Mouse (Mus musculus) Muller cell, postnatal 12 days (primary cell): ENCODE results near the gene Pawr.
A peak's percentile ranks its signal among the peaks of the same experiment; 100 is the strongest.
"Not testable (repeated sequence)": the region's sequence is repeated elsewhere in the genome, so short reads cannot be mapped to it uniquely, and the experiment has no call there.

ENCODE experiments used
- DNase-seq: peaks from one replicate; pipeline ENCODE4 v3.0.0-alpha.2; 2015; ENCODE audit errors: inconsistent ontology term

Gene Pawr

GRCm38 (mm10) chr10:108314396-108314795 lies 17.5 kb upstream of the Pawr start:
- DNase-seq, result no peak

- DNase-seq, result no peak
Observed at GRCm38 (mm10) chr10:108315236-108315635, 16.7 kb upstream of the Pawr start.

DNA sequence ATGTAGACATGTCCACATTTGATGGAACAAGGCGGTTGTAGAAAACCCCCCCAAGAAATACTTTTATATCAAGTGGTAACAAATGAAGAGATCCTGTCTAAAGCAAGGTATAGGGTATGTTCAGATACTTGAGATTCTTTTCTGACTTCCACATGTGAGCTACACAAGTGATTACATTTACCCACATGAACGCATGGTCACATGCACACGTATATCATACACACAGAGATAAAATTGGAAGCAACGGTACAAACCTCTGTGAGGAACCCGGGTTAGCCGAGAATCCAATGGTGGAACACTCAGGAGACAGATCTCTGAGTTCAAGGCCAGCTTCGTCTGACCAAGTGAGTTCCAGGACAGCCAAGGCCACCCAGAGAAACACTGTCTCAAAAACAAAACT lies 3.6 kb upstream of the Pawr start:
- DNase-seq, result no peak

DNA sequence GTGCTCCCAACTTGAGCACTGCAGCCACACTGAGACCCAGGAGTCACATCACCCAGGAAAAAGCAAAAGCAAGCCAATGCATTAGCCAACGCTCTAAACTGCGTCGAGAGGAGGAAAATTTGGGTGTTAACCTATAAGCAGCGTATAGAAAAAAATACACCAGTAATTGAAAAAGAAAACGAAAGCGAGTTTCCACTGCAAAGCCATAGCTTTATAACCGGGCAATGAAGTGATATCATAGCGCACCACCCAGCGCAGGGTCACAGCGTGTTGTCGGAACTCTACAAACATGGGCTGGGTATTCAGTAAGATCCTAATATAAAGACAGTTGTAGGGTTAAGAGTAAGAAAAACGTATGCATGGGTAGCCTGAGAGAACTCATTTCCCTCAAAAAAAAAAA lies 2.9 kb upstream of the Pawr start:
- no peak for DNase-seq

DNA sequence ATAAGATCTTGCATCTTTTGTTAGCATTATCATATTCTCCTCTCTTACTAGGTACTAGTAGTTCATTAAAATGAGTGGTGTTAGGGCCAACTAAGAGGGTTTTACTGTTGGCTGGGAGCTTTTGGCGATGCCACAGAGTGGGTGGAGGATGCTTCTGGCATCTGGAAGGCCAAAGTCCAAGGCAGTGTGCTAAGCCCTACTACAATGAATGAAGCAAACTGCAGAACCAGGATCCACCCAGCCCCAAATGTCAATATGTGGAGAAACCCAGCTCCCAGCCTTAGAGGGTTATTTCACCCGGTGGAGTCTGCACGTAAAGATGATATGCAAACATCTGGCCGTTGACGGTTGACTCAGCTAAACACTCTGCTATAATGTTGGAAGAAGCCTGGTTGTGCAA lies 2.1 kb upstream of the Pawr start:
- DNase-seq, result no peak

DNA sequence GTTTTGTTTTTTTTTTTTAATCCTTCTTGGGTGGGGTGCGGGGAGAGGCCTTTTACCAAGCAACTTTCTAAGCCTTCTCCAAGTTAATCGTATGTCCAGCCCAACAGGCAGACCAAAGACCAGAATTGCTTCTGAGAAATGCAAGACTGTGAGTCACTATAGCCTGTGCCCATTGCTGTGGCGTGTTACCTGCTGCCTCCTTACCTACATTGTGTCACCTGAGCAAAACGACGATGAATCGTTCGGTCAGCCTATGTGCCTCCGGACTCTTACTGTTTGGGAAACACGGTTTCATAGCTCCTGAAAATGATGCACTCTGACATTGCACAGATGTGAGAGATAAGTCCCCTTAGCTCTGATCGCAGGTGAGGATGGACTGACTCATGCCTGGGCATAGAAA lies 957 bp upstream of the Pawr start:
- no peak for DNase-seq

DNA sequence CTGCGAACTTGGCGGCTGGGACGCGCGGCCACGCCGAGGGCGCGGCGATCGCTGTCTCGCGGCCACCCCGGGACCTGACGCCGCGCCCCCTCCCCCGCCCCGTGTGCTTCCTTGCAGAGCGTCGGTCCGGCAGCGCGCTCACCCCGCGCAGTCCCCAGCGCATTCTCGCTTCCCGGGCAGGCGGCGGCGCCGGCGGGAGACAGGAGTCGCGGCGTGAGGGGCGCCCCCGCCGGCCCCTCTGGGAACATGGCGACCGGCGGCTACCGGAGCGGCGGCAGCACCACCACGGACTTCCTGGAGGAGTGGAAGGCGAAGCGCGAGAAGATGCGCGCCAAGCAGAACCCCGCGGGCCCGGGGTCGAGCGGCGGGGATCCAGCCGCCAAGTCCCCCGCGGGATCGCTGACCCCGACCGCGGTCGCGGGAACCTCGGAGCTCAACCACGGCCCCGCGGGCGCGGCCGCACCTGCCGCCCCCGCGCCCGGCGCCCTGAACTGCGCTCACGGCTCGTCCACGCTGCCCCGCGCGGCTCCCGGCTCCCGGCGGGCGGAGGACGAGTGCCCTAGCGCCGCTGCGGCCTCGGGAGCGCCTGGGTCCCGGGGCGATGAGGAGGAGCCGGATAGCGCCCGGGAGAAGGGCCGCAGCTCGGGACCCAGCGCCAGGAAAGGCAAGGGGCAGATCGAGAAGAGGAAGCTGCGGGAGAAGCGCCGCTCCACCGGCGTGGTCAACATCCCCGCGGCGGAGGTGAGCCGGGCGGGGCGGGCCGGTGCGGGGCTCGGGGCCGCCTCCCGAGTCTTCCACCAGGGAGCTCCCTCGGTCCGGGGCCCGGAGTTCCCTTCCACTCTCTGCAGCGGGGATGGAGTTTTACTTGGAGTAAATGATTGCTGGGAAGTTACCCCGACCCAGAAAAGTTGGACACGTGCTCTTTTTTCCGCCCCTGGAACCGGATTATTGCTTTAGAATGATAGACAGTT lies 935 bp downstream of the Pawr start:
- DNase-seq, result peak; percentile 78

GRCm38 (mm10) chr10:108333642-108334041 lies 1.7 kb downstream of the Pawr start:
- peak; percentile 35 for DNase-seq

DNA sequence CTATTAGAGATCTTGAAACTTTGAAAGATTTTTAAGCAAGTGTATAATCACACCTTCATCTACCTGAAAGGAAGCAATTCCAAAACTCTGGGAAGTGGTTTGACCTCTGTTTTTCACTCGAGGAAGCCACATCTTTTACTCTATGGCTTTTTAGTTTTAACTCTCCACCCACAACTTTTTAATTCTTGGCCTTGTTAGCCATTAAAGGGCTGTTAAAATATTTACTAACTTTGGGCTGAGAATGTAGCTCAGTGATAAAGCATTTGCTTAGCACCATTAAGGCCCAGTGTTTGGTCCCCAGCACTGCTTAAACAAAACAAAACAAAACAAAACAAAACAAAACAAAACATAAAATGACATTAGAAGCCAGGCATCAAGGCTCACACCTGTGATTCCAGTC lies 2.2 kb downstream of the Pawr start:
- DNase-seq, result no peak

- no peak for DNase-seq
Observed at GRCm38 (mm10) chr10:108335736-108336292, 3.9 kb downstream of the Pawr start.

GRCm38 (mm10) chr10:108336581-108336980 lies 4.7 kb downstream of the Pawr start:
- no peak for DNase-seq

DNA sequence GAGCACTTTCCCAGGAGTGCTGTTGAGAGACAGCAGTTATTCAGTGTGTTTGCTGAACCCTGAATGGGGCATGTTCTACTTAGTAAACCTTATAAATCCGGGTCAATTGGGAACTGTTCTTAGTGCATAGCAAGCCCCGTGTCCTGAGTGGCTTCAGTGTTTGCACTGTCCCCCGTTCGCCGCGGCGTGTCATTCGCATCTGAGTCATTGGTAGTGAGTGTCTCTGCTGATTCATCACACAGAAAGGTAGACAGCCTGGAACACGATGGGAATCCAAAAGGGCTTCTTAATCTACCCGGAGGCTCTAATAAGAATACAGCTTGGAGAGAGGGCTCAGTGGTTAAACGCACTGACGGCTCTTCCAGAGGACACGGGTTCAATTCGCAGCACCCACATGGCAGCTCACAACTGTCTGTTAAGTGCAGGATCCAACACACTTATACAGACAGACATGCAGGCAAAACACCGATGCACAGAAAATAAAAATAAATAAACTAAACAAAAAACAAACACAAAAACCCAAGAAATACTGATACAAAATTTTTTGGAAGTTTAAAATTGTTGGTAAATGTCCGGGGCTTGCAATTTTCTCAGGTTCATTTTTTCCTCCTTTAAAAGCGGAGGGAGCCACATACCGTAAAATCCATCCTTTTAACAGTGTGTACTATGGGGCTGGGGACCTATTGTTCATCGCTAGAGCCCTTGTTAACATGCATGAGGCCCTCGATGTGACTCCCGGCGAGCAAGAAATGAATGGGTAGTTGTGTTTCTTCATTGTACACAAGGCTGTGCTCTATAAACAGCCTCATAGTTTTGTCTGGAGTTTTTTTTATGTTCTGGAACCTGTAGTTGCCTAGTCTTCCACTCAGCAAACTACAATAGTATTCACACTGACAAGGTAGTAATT lies 6.4 kb downstream of the Pawr start:
- peak; percentile 82 for DNase-seq

DNA sequence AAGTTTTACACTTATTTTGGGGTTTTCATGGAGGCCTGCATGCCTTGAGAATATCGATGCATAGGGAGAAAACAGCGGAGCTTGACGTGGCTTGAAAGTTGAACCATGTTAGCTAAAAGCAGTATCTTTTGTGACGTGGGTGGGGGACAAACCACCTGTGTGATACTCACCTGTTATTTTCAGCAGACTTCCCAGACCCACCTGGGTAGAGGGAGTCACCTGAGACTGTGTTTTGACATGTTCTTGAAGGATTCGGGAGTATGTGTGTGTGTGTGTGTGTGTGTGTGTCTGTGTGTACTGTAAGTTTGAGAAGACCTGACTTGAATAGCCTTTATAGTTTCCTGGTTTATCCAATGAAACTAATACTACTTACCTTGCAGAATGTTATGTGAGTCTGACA lies 7.2 kb downstream of the Pawr start:
- no peak for DNase-seq

DNA sequence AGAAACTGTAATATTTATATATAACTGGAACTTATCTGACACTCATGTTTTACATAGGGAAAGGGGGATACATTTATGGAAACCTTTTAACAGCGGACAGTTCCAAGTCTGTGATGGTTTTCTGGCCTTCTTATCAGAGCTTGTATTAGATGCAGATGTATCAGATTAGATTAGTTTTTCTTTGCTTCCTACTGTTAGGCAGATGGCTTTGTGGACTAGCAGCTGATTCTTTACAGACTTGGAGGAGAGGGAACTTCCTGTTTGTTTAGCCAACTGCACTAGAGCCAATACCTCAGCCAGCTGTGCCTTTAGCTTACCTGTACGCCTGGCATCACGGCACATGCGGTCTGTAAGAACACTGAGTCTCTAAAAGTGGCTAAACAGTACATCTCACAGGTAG lies 8.0 kb downstream of the Pawr start:
- no peak for DNase-seq

DNA sequence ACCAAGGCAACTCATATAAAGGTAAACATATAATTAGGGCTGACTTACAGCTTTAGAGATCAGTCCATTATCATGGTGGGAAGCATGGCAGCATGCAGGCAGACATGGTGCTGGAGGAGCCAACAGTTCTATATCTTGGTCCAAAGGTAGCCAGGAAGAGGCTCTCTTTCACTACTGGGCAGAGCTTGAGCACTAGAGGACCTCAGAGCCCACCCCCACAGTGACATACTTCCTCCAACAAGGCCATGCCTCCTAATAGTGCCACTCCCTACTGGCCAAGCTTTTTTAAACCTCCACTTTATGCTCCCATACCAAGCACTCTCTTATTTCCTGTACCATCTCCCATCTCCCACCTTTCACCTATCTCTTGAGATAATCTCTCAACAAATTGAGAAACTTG lies 11.8 kb downstream of the Pawr start:
- no peak for DNase-seq

DNA sequence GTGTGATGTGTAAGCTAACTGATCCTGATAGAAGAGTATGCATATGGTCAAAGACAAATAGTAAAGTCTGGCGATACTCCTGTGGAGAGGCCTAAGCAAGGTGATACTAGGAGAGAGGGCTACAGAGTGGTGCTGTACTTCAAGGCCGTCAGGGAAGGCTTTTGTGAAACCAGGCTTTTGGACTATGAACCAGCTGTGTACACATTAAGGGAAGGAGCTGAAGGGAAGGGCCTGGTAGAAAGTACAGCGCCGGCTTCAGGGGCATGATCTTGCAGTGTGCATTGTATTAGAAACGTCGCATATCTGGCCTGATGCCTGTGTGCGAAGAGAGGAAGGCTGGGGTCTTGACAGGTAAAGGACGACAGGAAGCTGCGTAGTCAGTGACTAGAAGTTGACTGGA lies 13.2 kb downstream of the Pawr start:
- no peak for DNase-seq

GRCm38 (mm10) chr10:108346301-108346700 lies 14.4 kb downstream of the Pawr start:
- not testable (repeated sequence) for DNase-seq

GRCm38 (mm10) chr10:108350125-108351070 lies 18.5 kb downstream of the Pawr start:
- DNase-seq, result no peak

- no peak for DNase-seq
Observed at GRCm38 (mm10) chr10:108352944-108353343, 21.0 kb downstream of the Pawr start.

DNA sequence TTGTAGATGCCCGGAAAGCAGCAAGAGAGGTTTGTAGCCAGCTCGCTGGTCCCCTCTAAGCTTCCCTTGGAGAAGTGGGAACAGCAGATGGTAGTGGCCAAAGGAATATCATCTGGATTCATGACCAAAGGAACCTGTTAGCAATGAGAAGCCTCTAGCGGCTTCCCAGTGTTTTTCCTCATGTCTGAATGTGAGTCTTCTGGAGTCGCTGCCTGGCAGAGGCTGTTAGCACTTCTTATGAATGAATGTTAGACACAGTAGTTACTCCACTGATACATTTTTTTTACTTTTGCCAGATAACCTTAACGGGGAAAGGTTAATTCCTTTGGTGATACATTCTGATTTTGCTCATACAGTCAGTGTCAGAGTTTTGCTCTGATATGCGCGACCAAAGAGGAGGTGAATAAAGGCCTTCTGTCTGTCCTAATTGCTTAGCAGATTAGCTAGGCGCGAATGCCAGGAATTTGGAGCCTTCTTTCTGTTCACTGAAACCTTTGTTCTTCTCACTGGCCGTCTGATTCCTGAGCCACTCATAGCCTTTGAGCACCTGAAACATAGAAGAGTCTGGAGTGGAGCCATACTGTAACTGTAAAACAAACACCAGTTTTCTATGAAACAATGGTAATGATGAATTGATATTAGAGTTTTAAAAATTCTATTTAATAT lies 22.9 kb downstream of the Pawr start:
- DNase-seq, result peak; percentile 88

GRCm38 (mm10) chr10:108355392-108355775 lies 23.5 kb downstream of the Pawr start:
- DNase-seq, result no peak
